Comparison of ENCODE assay signal across 9 mouse cellular contexts in the genomic region with DNA sequence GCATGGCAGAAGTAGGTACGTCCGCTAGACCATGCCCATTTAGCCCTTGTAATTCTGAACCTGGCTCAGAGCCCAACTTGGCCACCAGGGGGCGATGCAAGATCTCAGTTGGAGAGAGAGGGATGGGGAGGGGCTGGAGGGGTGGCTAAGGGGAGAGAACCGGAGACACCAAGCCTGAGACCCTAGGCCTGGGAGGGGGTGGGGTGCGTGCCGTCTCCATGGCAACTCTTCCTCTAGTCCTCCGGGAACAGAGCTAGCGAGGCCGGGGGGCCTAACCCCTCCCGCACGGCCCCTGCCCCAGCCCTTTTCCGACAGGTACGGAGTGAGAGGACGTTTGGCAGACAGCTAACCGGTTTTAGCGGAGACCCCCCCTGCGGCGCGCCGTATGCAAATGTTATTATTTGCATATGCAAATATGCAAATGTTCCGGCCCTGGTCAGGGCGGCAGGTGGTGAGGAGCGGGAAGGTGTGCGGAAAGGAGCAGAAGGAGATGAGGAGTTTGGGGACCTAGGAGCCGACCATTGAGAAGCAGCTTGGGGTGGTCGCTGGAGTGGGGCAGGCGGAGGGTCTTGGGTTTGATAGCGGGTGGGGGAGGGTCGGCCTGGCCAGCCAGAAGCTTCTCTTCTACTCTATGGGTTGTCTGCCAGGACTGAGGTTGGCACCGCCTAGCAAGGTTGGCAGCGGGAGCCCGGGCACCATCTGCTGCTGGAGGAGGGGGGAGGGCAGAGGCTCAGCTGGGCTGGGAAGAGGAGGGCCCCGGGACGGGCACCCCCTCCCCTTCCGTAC. TPM values are rescaled to one million over a fixed set of nuclear protein-coding genes. Genes with fewer than 3 reads are reported as not detected.
DNase-seq lines count a peak whose midpoint lies in the region; ATAC-seq and TF ChIP-seq lines count a peak whose summit lies in the region.
"Had no signal": no experiment of that assay in that cellular context is flagged by ENCODE, and none has a peak within 500 bp of the region (broad histone marks: within the 10 kb centered on the region; RNA-seq: fewer than 3 reads in every experiment).

No protein-coding gene starts in this region.

- H3K4me3 ChIP-seq in E14TG2a.4 (replicated peaks; ENCODE audit: low read length), result peak overlapping the region; percentile 79
- H3K4me3 ChIP-seq in forebrain, embryonic 12.5 days (replicated peaks), result peak overlapping the region; percentile 43
- peak overlapping the region; percentile 38 for H3K4me3 ChIP-seq in liver, embryonic 16.5 days (ENCODE audit: low read depth, low read length)
- peak overlapping the region; percentile 41 for H3K4me3 ChIP-seq in neural tube, embryonic 13.5 days
- peak overlapping the region; percentile 86 for H3K4me3 ChIP-seq in testis, adult 2 months (ENCODE audit: control insufficient read depth, low read depth, low read length)

- H3K9ac ChIP-seq in forebrain, embryonic 12.5 days, result peak overlapping the region; percentile 40
- H3K9ac ChIP-seq in liver, embryonic 16.5 days (ENCODE audit: low read depth, low read length), result no peak overlapping the region
- peak overlapping the region; percentile 81 for H3K9ac ChIP-seq in neural tube, embryonic 13.5 days

- ATAC-seq in forebrain, embryonic 12.5 days (ENCODE audit: low FRiP score), result peak; percentile 74
- no peak for ATAC-seq in liver, embryonic 16.5 days (ENCODE audit: low read depth)
- peak; percentile 73 for ATAC-seq in neural tube, embryonic 13.5 days (ENCODE audit: low read depth)

- H3K27me3 ChIP-seq in E14TG2a.4 (ENCODE audit: insufficient read depth, low read length), result peaks cover 69% of the 10 kb centered on the region
- H3K27me3 ChIP-seq in forebrain, embryonic 12.5 days, result peaks cover 77% of the 10 kb centered on the region
- peaks cover 61% of the 10 kb centered on the region for H3K27me3 ChIP-seq in liver, embryonic 16.5 days (ENCODE audit: control insufficient read depth, insufficient read depth, low read depth, low read length)
- peaks cover 28% of the 10 kb centered on the region for H3K27me3 ChIP-seq in neural tube, embryonic 13.5 days
- no peaks in the 10 kb centered on the region for H3K27me3 ChIP-seq in testis, adult 2 months (ENCODE audit: control insufficient read depth, insufficient read depth, low read length)

- TF ChIP-seq CTCF in E14TG2a.4 (conservative IDR thresholded peaks at IDR 0.05; ENCODE audit: low read length), result peak; percentile 85
- TF ChIP-seq CTCF in testis, adult 2 months (IDR thresholded peaks at IDR 0.05; ENCODE audit: control insufficient read depth, insufficient read depth, insufficient replicate concordance, low read depth, low read length), result peak; percentile 86

- WGBS in forebrain, embryonic 12.5 days, result under 1% methylated on average over 35 of the region's 35 CpGs
- 3% methylated on average over 35 of the region's 35 CpGs for WGBS in large intestine, adult 2 months
- 2% methylated on average over 35 of the region's 35 CpGs for whole genome bisulfite sequencing in liver, embryonic 16.5 days (ENCODE audit: insufficient replicate concordance)
- 1% methylated on average over 35 of the region's 35 CpGs for WGBS in neural tube, embryonic 13.5 days

- H3K4me2 ChIP-seq in forebrain, embryonic 12.5 days, result peak overlapping the region; percentile 76
- peak overlapping the region; percentile 59 for H3K4me2 ChIP-seq in liver, embryonic 16.5 days (ENCODE audit: low read depth, low read length)
- H3K4me2 ChIP-seq in neural tube, embryonic 13.5 days, result peak overlapping the region; percentile 83

- H3K36me3 ChIP-seq in E14TG2a.4 (ENCODE audit: insufficient read depth, low read length), result no peaks in the 10 kb centered on the region
- H3K36me3 ChIP-seq in forebrain, embryonic 12.5 days (replicated peaks), result no peaks in the 10 kb centered on the region
- no peaks in the 10 kb centered on the region for H3K36me3 ChIP-seq in liver, embryonic 16.5 days (ENCODE audit: control insufficient read depth, insufficient read depth)
- H3K36me3 ChIP-seq in neural tube, embryonic 13.5 days, result peaks cover 9% of the 10 kb centered on the region
- H3K36me3 ChIP-seq in testis, adult 2 months (ENCODE audit: control insufficient read depth, insufficient read depth, low read length), result no peaks in the 10 kb centered on the region

- peaks cover 6% of the 10 kb centered on the region for H3K9me3 ChIP-seq in E14TG2a.4 (ENCODE audit: low read length)
- no peaks in the 10 kb centered on the region for H3K9me3 ChIP-seq in forebrain, embryonic 12.5 days
- H3K9me3 ChIP-seq in liver, embryonic 16.5 days (replicated peaks; ENCODE audit: control insufficient read depth, low read length), result no peaks in the 10 kb centered on the region
- H3K9me3 ChIP-seq in neural tube, embryonic 13.5 days, result no peaks in the 10 kb centered on the region

- peaks cover 66% of the 10 kb centered on the region for H3K4me1 ChIP-seq in E14TG2a.4 (replicated peaks; ENCODE audit: low read depth, low read length)
- H3K4me1 ChIP-seq in forebrain, embryonic 12.5 days, result peaks cover 60% of the 10 kb centered on the region
- peaks cover 28% of the 10 kb centered on the region for H3K4me1 ChIP-seq in liver, embryonic 16.5 days (ENCODE audit: control insufficient read depth, low read depth, low read length)
- peaks cover 66% of the 10 kb centered on the region for H3K4me1 ChIP-seq in neural tube, embryonic 13.5 days (replicated peaks)
- peaks cover 55% of the 10 kb centered on the region for H3K4me1 ChIP-seq in testis, adult 2 months (ENCODE audit: control insufficient read depth, insufficient read depth, low read length)

- intact Hi-C loops in heart, postnatal 14 days (cut with DNase I), result loop anchor here (1.0 kb wide), 1 partner anchor 28 kb away; no protein-coding TSS in a partner anchor

- H3K27ac ChIP-seq in forebrain, embryonic 12.5 days, result peak overlapping the region; percentile 94
- no peak overlapping the region for H3K27ac ChIP-seq in liver, embryonic 16.5 days (ENCODE audit: low read length)
- peak overlapping the region; percentile 99 for H3K27ac ChIP-seq in neural tube, embryonic 13.5 days (replicated peaks)
- peak overlapping the region; percentile 41; the same call in 1 of the 2 replicates for H3K27ac ChIP-seq in testis, adult 2 months (ENCODE audit: control insufficient read depth, insufficient read depth, low read depth, low read length)
- H3K27ac ChIP-seq: macrophage had no signal

- DNase-seq in c-Kit-positive CD71-positive TER-119-negative erythroid progenitor cells, embryonic 14.5 days (ENCODE audit: low read depth), result peak; percentile 81
- peak; percentile 81 to 90 for DNase-seq in heart, postnatal 14 days
- peak; percentile 57 for DNase-seq in large intestine, adult 2 months (ENCODE audit: low read depth, low spot score)

- 0 out of 2 replicates have a peak, but pooled peaks have one; percentile 8 for TF ChIP-seq POLR2A in testis, adult 2 months (IDR thresholded peaks at IDR 0.05; ENCODE audit: control insufficient read depth, low read depth, low read length)

RNA-seq across cellular contexts. Expression of gene Ndufa4l2, which starts 5.5 kb away (rescaled TPM):
- polyA plus RNA-seq in forebrain, embryonic 12.5 days (2016; fragmentation: Nextera tagmentation; extraction: Ambion mirVana), result 5.9 and 9.0 TPM in 2 replicates
- total RNA-seq in heart, postnatal 14 days (2021), result 10 to 100 TPM; 38.3 TPM
- 6.0 and 6.1 TPM in 2 replicates for polyA plus RNA-seq in large intestine, adult 2 months (2012; rRNA removed)
- polyA plus RNA-seq in liver, embryonic 16.5 days (2015; fragmentation: Nextera tagmentation; extraction: Ambion mirVana), result 62.5 and 67.9 TPM in 2 replicates
- polyA plus RNA-seq in neural tube, embryonic 13.5 days (2015; fragmentation: Nextera tagmentation; extraction: Ambion mirVana), result 10.1 and 10.6 TPM in 2 replicates
- 65.0 and 74.9 TPM in 2 replicates for polyA plus RNA-seq in testis, adult 2 months (2012; rRNA removed)
- polyA plus RNA-seq: macrophage had no signal

RNA-seq across cellular contexts. Expression of gene Stac3, which starts 7.8 kb away (rescaled TPM):
- polyA plus RNA-seq in forebrain, embryonic 12.5 days (2016; fragmentation: Nextera tagmentation; extraction: Ambion mirVana), result 1.2 and 1.8 TPM in 2 replicates
- total RNA-seq in heart, postnatal 14 days (2021), result 1 to 10 TPM in 1 of 2 experiments, under 1 TPM in 1; 0.88 to 2.1 TPM
- 0.66 and 1.6 TPM in 2 replicates for polyA plus RNA-seq in large intestine, adult 2 months (2012; rRNA removed)
- polyA plus RNA-seq in liver, embryonic 16.5 days (2015; fragmentation: Nextera tagmentation; extraction: Ambion mirVana), result 0.59 and 0.65 TPM in 2 replicates
- 2.4 and 3.2 TPM in 2 replicates for polyA plus RNA-seq in neural tube, embryonic 13.5 days (2015; fragmentation: Nextera tagmentation; extraction: Ambion mirVana)
- polyA plus RNA-seq in testis, adult 2 months (2012; rRNA removed), result 0.97 and 1.0 TPM in 2 replicates

RNA-seq across cellular contexts. Expression of gene Shmt2, which starts 13.0 kb away (rescaled TPM):
- 103 and 105 TPM in 2 replicates for polyA plus RNA-seq in forebrain, embryonic 12.5 days (2016; fragmentation: Nextera tagmentation; extraction: Ambion mirVana)
- total RNA-seq in heart, postnatal 14 days (2021), result 10 to 100 TPM; 38.3 to 39.2 TPM
- 59.0 and 62.5 TPM in 2 replicates for polyA plus RNA-seq in large intestine, adult 2 months (2012; rRNA removed)
- 180 and 183 TPM in 2 replicates for polyA plus RNA-seq in liver, embryonic 16.5 days (2015; fragmentation: Nextera tagmentation; extraction: Ambion mirVana)
- polyA plus RNA-seq in neural tube, embryonic 13.5 days (2015; fragmentation: Nextera tagmentation; extraction: Ambion mirVana), result 52.4 and 53.0 TPM in 2 replicates
- polyA plus RNA-seq in testis, adult 2 months (2012; rRNA removed), result 12.7 and 16.7 TPM in 2 replicates

RNA-seq across cellular contexts. Expression of gene Nxph4, which starts 25.1 kb away (rescaled TPM):
- polyA plus RNA-seq in forebrain, embryonic 12.5 days (2016; fragmentation: Nextera tagmentation; extraction: Ambion mirVana), result 60.0 and 62.4 TPM in 2 replicates
- total RNA-seq in heart, postnatal 14 days (2021), result 1 to 10 TPM; 1.1 TPM
- 0.22 and 0.25 TPM in 2 replicates for polyA plus RNA-seq in large intestine, adult 2 months (2012; rRNA removed)
- 0.14 TPM in 1 of 2 replicates, not detected in the other for polyA plus RNA-seq in liver, embryonic 16.5 days (2015; fragmentation: Nextera tagmentation; extraction: Ambion mirVana)
- polyA plus RNA-seq in neural tube, embryonic 13.5 days (2015; fragmentation: Nextera tagmentation; extraction: Ambion mirVana), result 128 and 133 TPM in 2 replicates
- polyA plus RNA-seq in testis, adult 2 months (2012; rRNA removed), result 0.36 and 0.51 TPM in 2 replicates
- polyA plus RNA-seq: macrophage had no signal
